Mouse (Mus musculus) E14TG2a.4 (cell line): ENCODE measurements around the gene Mbd6.

Source experiments
- H3K27me3 ChIP-seq: 2 replicates; pipeline ENCODE4 v1.6.1; 2014; ENCODE audit warnings: low read length, control low read depth; ENCODE audit not compliant: insufficient read depth
- H3K36me3 ChIP-seq: 2 replicates; pipeline ENCODE4 v1.6.1; 2014; ENCODE audit warnings: low read length, control low read depth; ENCODE audit not compliant: insufficient read depth
- H3K4me1 ChIP-seq: replicated peaks from 2 replicates; pipeline ENCODE4 v1.6.1; 2014; ENCODE audit warnings: low read depth, low read length, control low read depth
- H3K4me3 ChIP-seq: replicated peaks from 2 replicates; pipeline ENCODE4 v1.5.1; 2014; ENCODE audit warnings: mild to moderate bottlenecking, low read length
- H3K9me3 ChIP-seq: 2 replicates; pipeline ENCODE4 v1.6.1; 2014; ENCODE audit warnings: low read length, control low read depth
- CTCF ChIP-seq: conservative IDR thresholded peaks from 2 replicates; pipeline ENCODE4 v1.5.1; 2014; ENCODE audit warnings: low read length
- NANOG ChIP-seq: IDR thresholded peaks from 2 replicates; pipeline ENCODE4 v1.6.1; 2014; ENCODE audit warnings: borderline replicate concordance, low read length, mixed read lengths
- POU5F1 ChIP-seq: IDR thresholded peaks from 2 replicates; pipeline ENCODE4 v1.6.1; 2014; ENCODE audit warnings: low read length, borderline replicate concordance

Gene Mbd6

DNA sequence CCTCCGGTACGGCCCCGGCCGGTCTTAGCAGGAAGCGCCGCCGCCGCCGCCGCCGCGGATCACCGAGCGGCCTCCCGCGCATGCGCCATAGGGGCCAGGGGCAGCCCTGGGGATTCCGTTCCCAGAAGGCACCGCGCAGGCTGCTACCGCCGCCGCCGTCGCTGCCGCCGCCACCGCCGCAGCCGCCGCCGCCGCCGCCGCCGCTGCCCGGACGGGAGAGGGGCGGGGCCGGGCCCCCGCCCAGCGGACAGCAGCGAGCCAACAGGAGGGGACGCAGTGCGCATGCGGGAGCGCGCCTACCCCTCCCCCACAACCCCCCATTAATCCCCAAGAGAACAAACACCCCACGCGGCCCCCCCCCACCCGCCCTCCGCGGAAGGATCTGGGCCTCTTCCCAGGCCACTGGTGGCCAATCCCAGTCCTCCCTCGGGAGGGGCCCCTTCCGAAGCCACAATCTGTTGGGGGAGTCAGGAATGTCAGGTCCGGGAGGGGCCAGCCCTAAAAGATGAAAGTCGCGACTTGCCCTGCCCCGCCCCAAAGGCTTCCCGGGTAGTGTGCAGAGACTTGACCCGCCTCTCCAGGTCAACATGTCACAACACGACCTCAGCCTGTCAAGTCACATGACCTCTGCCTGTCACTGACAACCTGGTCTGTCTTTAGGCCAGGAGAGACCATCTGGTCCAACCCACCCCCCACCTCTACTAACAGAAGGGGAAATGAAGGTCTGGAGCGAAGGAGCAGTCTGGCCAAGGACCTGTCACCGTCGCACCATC lies at the start of gene Mbd6:
Mbd6 (minus strand) TSS at position 219 of the 773 bp plus-strand sequence.
- Histone ChIP-seq H3K4me1 (peaks cover 81% of the 10 kb centered on the region), H3K9me3 (no peaks in the 10 kb centered on the region), H3K36me3 (peaks cover 61% of the 10 kb centered on the region), H3K27me3 (no peaks in the 10 kb centered on the region), H3K4me3 (peak within 1 kb of the TSS; percentile 86)
- TF ChIP-seq NANOG (no peak), CTCF (no peak)

DNA sequence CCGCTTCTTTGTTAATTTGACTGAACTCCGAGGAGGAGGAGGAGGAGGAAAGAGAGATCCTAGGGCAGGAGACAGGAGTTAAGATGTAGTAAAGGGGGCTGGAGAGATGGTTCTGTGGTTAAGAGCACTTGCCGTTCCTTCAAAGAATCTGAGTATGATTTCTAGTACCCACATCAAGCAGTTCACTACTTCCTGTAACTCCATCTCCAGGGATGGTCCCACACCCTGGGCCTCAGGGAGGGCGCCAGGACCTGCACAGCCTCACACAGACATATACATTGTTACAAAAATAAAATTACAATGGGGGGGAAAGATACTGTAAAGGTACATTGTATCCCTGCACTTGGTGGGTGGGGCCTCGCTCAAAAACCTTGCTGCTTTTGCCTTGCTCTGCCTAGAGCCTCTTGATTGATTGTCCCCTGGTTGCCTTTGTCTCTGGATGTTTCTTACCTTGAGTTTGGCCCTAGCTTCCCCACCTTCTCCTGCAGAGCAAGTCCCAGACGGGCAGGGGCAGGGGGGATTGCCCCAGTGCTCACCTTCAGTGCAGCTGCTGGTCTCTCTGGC lies 48.8 kb upstream of the Mbd6 start:
- H3K27me3 ChIP-seq = no peaks in the 10 kb centered on the region
- H3K36me3 ChIP-seq = peaks cover 57% of the 10 kb centered on the region
- no peak for TF ChIP-seq POU5F1
- no peak for TF ChIP-seq NANOG
- no peak for TF ChIP-seq CTCF

DNA sequence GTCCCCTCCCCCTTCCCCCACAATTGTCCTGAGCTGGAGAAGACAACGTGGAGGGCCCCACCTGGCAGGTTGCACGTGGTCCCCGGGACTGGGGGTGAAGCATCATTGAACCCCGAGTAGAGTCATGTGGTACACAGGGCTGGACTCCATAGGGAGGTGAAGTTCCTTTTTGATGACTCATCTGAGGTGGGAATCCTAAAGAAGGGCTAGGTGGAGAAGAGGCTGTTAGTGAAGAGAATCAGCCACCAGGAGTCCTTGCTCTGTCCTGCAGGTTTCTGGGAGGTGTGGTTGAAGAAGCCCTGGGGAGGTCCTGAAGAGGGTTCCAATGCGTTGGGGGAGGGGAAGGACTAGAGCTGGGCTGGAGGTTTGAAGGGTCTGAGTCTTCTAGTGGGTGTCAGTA lies 48.1 kb upstream of the Mbd6 start:
- H3K27me3 ChIP-seq = no peaks in the 10 kb centered on the region
- H3K4me3 ChIP-seq = peak overlapping the region; percentile 75
- H3K9me3 ChIP-seq = no peaks in the 10 kb centered on the region
- H3K4me1 ChIP-seq = peaks cover 73% of the 10 kb centered on the region
- TF ChIP-seq NANOG (no peak), POU5F1 (no peak)
- peaks cover 63% of the 10 kb centered on the region for H3K36me3 ChIP-seq

More for the DNA sequence above, 48.8 kb upstream of the Mbd6 start:
- H3K9me3 ChIP-seq = no peaks in the 10 kb centered on the region
- H3K4me3 ChIP-seq = peak overlapping the region; percentile 75
- peaks cover 74% of the 10 kb centered on the region for H3K4me1 ChIP-seq

DNA sequence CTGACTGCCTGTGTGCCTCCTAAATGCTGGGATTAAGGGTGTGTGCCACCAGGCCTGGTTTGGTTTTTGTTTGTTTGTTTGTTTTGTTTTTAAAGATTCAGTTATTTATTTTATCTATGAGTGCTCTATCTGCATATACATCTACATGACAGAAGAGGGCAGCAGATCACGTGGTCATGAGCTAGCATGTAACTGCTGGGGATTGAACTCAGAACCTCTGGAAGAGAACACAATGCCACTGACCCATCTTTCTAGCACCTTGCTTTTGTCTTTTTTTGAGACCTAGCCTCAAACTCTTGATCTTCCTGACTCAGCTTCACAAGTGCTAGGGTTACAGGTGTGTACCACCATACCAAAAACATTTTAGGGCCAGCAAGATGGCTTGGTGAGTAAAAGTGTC lies 46.5 kb upstream of the Mbd6 start:
- Histone ChIP-seq H3K9me3 (no peaks in the 10 kb centered on the region), H3K4me3 (peak overlapping the region; percentile 75; the same call in 1 of the 2 replicates), H3K4me1 (peaks cover 80% of the 10 kb centered on the region), H3K27me3 (no peaks in the 10 kb centered on the region), H3K36me3 (peaks cover 79% of the 10 kb centered on the region)
- TF ChIP-seq POU5F1 = no peak
- TF ChIP-seq CTCF = no peak

DNA sequence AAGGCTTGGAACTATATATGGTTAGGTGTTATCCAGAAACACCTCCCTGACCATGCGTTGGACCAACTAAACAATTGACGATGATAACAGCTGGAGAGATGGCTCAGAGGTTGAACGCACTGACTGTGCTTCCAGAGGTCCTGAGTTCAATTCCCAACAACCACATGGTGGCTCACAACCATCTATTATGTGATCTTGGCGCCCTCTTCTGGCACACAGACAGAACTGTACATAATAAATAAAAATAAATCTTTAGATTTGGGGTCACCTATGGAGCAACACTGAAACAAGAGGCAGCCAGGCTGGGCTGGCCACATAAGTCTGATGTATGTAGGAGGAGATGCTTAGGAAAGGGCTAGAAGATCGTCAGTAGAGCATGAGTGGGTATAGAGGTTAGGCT lies 44.3 kb upstream of the Mbd6 start:
- H3K36me3 ChIP-seq = peaks cover 95% of the 10 kb centered on the region
- peaks cover 93% of the 10 kb centered on the region for H3K4me1 ChIP-seq
- no peaks in the 10 kb centered on the region for H3K27me3 ChIP-seq
- H3K9me3 ChIP-seq = no peaks in the 10 kb centered on the region
- no peak for TF ChIP-seq NANOG
- peak; percentile 32; the same call in 1 of the 2 replicates for TF ChIP-seq CTCF
- H3K4me3 ChIP-seq = peak overlapping the region; percentile 51

DNA sequence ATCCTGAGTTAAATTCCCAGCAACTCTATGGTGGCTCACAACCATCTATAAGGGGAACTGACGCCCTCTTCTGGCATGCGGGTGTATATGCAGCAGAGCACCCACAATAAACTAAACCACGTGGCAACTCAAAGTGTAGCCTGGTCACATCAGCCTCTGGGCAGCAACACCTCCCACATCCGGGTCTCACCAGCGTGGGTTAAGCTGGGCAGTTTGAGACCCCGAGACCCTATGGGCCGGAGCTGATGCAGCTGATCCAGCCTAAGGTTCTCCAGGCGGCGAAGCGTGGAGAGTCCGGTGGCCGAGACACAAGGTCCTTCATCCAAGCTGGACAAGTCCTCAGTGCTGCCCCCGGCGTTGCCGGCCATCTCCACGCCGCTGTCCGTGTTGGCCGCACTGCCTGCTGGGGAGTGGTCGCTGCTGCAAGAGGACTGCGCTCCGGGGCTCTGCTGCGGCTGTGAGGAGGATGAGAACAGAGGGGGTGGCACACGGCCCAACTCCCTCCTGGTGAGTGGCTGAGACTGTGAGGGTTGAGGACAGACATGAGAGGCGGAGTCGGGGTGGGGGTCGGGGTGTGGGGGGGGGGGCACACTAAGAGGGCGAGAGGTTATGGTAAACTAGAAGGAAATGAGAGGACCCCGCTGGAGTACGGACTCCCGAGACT lies 43.5 kb upstream of the Mbd6 start:
- H3K4me1 ChIP-seq = peaks cover 93% of the 10 kb centered on the region
- H3K36me3 ChIP-seq = peaks cover 87% of the 10 kb centered on the region
- TF ChIP-seq NANOG (no peak), POU5F1 (no peak), CTCF (peak; percentile 86)

DNA sequence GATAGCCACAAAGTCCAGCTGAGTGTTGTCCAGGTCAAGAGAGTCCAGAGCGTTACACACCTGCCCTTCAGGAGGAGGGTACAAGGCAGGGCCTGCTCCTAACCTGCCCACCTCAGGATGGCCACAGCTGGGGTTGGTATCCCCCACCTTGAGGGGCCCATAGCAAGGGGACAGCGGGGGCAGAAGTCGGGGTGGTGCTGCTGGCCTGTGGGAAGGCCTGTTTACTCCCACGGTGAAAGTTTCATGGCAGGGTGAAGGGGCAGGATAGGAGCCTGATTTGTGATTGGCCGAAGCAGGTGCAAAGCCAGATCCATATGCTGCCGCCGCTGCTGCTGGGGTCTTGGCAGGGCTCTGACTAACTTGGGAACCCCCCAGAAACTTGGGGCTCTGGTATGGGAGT lies 41.4 kb upstream of the Mbd6 start:
- no peak overlapping the region for H3K4me3 ChIP-seq
- peaks cover 92% of the 10 kb centered on the region for H3K4me1 ChIP-seq
- peaks cover 66% of the 10 kb centered on the region for H3K36me3 ChIP-seq
- peaks cover 29% of the 10 kb centered on the region for H3K27me3 ChIP-seq
- no peak for TF ChIP-seq CTCF
- no peak for TF ChIP-seq POU5F1
- no peak for TF ChIP-seq NANOG
- H3K9me3 ChIP-seq = no peaks in the 10 kb centered on the region

More for the DNA sequence above, 43.5 kb upstream of the Mbd6 start:
- H3K27me3 ChIP-seq = peaks cover 7% of the 10 kb centered on the region
- H3K9me3 ChIP-seq = no peaks in the 10 kb centered on the region
- H3K4me3 ChIP-seq = peak overlapping the region; percentile 66

DNA sequence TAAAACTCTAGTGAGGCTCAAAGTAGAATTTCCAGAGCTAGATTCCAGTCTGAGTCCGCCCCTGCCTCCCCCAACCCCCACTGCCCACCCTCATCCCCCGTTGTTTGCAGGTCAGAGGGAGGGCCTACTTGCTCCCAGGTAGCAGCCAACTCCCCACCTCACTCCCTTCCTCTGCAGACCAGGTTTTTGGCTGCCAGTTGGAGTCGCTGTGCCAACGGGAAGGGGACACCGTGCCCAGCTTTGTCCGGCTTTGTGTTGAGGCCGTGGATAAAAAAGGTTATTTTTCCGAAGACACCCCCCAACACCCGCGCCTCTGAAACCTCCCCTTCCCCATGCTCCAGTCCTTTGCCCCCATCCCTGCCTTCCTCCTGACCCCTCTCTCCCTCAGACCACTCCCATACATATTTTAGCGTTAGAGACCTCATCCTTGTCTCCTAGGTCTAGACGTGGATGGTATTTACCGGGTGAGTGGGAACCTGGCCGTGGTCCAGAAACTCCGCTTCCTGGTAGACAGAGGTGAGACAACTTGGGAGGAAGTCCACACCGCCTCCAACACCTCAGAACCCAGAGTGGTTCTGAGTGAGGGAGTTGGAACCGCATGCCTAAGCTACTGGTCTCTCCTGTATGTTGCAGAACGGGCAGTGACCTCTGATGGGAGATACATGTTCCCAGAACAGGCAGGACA lies 38.8 kb upstream of the Mbd6 start:
- peaks cover 96% of the 10 kb centered on the region for H3K4me1 ChIP-seq
- no peaks in the 10 kb centered on the region for H3K9me3 ChIP-seq
- H3K27me3 ChIP-seq = peaks cover 46% of the 10 kb centered on the region
- peaks cover 40% of the 10 kb centered on the region for H3K36me3 ChIP-seq
- TF ChIP-seq CTCF (no peak), POU5F1 (no peak), NANOG (no peak)
- peak overlapping the region; percentile 76; the same call in 1 of the 2 replicates for H3K4me3 ChIP-seq
